Mouse (Mus musculus) left cerebral cortex, postnatal 4 days (tissue): ENCODE measurements around the gene Fam166a. TPM values are rescaled to one million over a fixed set of nuclear protein-coding genes. Genes with fewer than 3 reads are reported as not detected.
A peak's percentile ranks its signal among the peaks of the same experiment; 100 is the strongest.

Source experiments
- DNase-seq: peaks from one replicate; pipeline ENCODE4 v3.0.0-alpha.2; 2022
- intact Hi-C: fragments of 180-260 bp; cut with DNase I; formaldehyde crosslinking; loops from one replicate; pipeline ENCODE4 v1.15.1; 2025
- total RNA-seq, 2 experiments: library from RNA; stranded (reverse); gene quantifications; 2 replicates each; pipeline ENCODE4 v1.2.3; 2021

The Fam166a gene
- total RNA-seq, 2 experiments from 2014 or later, result not detected

GRCm38 (mm10) chr2:25184496-25184895 lies 34.0 kb upstream of the Fam166a start:
- DNase-seq, result no peak
- intact Hi-C loops, result no loop called here

GRCm38 (mm10) chr2:25185625-25186574 lies 32.6 kb upstream of the Fam166a start:
- intact Hi-C loops, result loop anchor here (5.0 kb wide), 1 partner anchor 219 kb away; no protein-coding TSS in a partner anchor
- DNase-seq, result peak; percentile 77

GRCm38 (mm10) chr2:25186575-25186930 lies 32.0 kb upstream of the Fam166a start:
- intact Hi-C loops, result loop anchor here (5.0 kb wide), 1 partner anchor 219 kb away; no protein-coding TSS in a partner anchor
- no peak for DNase-seq

GRCm38 (mm10) chr2:25187841-25188240 lies 30.7 kb upstream of the Fam166a start:
- intact Hi-C loops, result loop anchor here (5.0 kb wide), 1 partner anchor 221 kb away; no protein-coding TSS in a partner anchor

GRCm38 (mm10) chr2:25193330-25193770 lies 25.2 kb upstream of the Fam166a start:
- DNase-seq, result peak; percentile 84
- intact Hi-C loops, result loop anchor here (1.0 kb wide), 1 partner anchor 33 kb away; no protein-coding TSS in a partner anchor

More at GRCm38 (mm10) chr2:25187841-25188240, 30.7 kb upstream of the Fam166a start:
- no peak for DNase-seq

GRCm38 (mm10) chr2:25194006-25194405 lies 24.5 kb upstream of the Fam166a start:
- intact Hi-C loops, result no loop called here
- DNase-seq, result no peak

- no peak for DNase-seq
- intact Hi-C loops, result loop anchor here (5.0 kb wide), 1 partner anchor 63 kb away; the partner anchor contains the start of gene Tmem203
Observed at GRCm38 (mm10) chr2:25194486-25195171, 23.9 kb upstream of the Fam166a start.

- no peak for DNase-seq
- intact Hi-C loops, result loop anchor here (5.0 kb wide), 1 partner anchor 62 kb away; the partner anchor contains the start of gene Tmem203
Observed at GRCm38 (mm10) chr2:25195211-25196156, 23.1 kb upstream of the Fam166a start.

- intact Hi-C loops, result loop anchor here (5.0 kb wide), 1 partner anchor 61 kb away; the partner anchor contains the start of gene Tmem203
- DNase-seq, result no peak
Observed at GRCm38 (mm10) chr2:25196172-25196954, 22.2 kb upstream of the Fam166a start, which contains the start of gene Tor4a. TSS of gene Tor4a (minus strand) at chr2:25196886.

- no peak for DNase-seq
- intact Hi-C loops, result loop anchor here (5.0 kb wide), 1 partner anchor 60 kb away; the partner anchor contains the start of gene Tmem203
Observed at GRCm38 (mm10) chr2:25197191-25197590, 21.4 kb upstream of the Fam166a start.

GRCm38 (mm10) chr2:25197946-25198345 lies 20.6 kb upstream of the Fam166a start:
- intact Hi-C loops, result loop anchor here (5.0 kb wide), 1 partner anchor 59 kb away; the partner anchor contains the start of gene Tmem203
- DNase-seq, result no peak

GRCm38 (mm10) chr2:25200631-25201030 lies 17.9 kb upstream of the Fam166a start:
- intact Hi-C loops, result no loop called here
- DNase-seq, result no peak

- DNase-seq, result no peak
- intact Hi-C loops, result no loop called here
Observed at GRCm38 (mm10) chr2:25203631-25204214, 14.8 kb upstream of the Fam166a start.

- intact Hi-C loops, result no loop called here
- DNase-seq, result no peak
Observed at GRCm38 (mm10) chr2:25207593-25207992, 11.0 kb upstream of the Fam166a start.

GRCm38 (mm10) chr2:25210686-25211085 lies 7.9 kb upstream of the Fam166a start:
- intact Hi-C loops, result no loop called here
- no peak for DNase-seq

GRCm38 (mm10) chr2:25211121-25211670 lies 7.3 kb upstream of the Fam166a start, which contains the start of gene Nelfb:
TSS of gene Nelfb (minus strand) at chr2:25211489.
- intact Hi-C loops, result no loop called here
- peak; percentile 91 for DNase-seq

- DNase-seq, result no peak
- intact Hi-C loops, result no loop called here
Observed at GRCm38 (mm10) chr2:25213266-25213865, 5.2 kb upstream of the Fam166a start.

GRCm38 (mm10) chr2:25214444-25214843 lies 4.1 kb upstream of the Fam166a start, which contains the start of gene Stpg3:
TSS of gene Stpg3 (minus strand) at chr2:25214637.
- DNase-seq, result no peak
- intact Hi-C loops, result no loop called here
